Mouse (Mus musculus): Measurements from ENCODE around the gene Opcml. TPM values are rescaled to one million over a fixed set of nuclear protein-coding genes. Genes with fewer than 3 reads are reported as not detected.

Opcml gene
- total and polyA plus RNA-seq, 2 experiments, result under 0.01 TPM; not detected in 1

DNA sequence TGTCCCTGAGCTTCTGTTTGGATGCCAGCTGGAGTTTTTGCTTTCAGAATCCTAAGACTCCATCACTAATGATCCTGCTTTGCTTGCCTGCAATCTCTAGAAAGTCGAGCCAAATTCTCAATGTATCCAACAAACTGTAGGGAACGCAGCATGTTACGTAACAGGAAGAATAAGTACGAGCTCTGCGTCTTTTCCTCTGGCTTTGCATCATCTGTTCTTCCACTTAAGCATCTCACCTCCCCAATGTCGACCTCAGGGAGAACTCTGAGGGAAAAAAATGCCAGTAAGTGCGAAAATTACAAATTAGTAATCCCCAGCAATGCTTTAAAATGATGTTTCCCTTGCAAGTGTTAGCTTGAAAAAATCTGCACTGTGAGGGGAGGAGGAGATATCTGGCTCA is 222.1 kb downstream of the Opcml start:
- Histone ChIP-seq H3K36me3 (ENCODE audit: control insufficient read depth, insufficient read depth, low read length) (no peaks in the 10 kb centered on the region), H3K27ac (replicated peaks; ENCODE audit: insufficient read depth, low read depth, low read length) (no peak overlapping the region), H3K27me3 (ENCODE audit: control insufficient read depth, insufficient read depth, low read length) (no peaks in the 10 kb centered on the region), H3K79me2 (ENCODE audit: control insufficient read depth, insufficient read depth, low read length) (no peaks in the 10 kb centered on the region), H3K4me1 (ENCODE audit: control insufficient read depth, insufficient read depth, low read length) (no peaks in the 10 kb centered on the region), H3K9ac (ENCODE audit: low read depth, low read length) (no peak overlapping the region), H3K4me3 (ENCODE audit: insufficient read depth, low read depth, low read length) (no peak overlapping the region)
- no peak for DNase-seq (ENCODE audit: extremely low read depth, low read depth, low spot score)
- TF ChIP-seq CTCF (IDR thresholded peaks at IDR 0.05; ENCODE audit: low read depth, low read length) (no peak), POLR2A (IDR thresholded peaks at IDR 0.05; ENCODE audit: extremely low read depth, insufficient read depth, low read length) (no peak)
- 46% methylated on average over 7 of the region's 7 CpGs for WGBS

DNA sequence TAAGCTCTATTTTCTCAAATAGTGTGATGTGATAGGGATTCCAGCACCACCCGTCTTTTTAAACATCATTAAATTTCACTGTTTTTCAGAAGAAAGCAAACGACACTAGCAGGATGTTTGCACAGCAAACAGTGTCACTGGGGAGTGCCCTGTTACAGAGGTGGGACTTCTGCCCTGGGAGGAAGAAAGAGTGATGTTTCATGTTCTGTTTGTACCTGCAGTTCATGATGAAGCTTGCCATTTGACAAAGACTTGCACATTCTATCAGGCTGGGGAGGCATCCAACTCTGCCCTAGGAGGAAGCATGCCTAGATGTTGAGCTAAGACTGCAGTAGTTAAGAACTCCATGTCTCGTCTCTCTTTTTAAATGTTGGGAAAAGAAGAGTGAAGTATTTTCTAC is 222.6 kb downstream of the Opcml start:
- no peaks in the 10 kb centered on the region for H3K36me3 ChIP-seq (ENCODE audit: control insufficient read depth, insufficient read depth, low read length)
- DNase-seq (ENCODE audit: extremely low read depth, low read depth, low spot score), result no peak
- no peaks in the 10 kb centered on the region for H3K27me3 ChIP-seq (ENCODE audit: control insufficient read depth, insufficient read depth, low read length)
- TF ChIP-seq POLR2A (IDR thresholded peaks at IDR 0.05; ENCODE audit: extremely low read depth, insufficient read depth, low read length) (no peak), CTCF (IDR thresholded peaks at IDR 0.05; ENCODE audit: low read depth, low read length) (no peak)
- no peaks in the 10 kb centered on the region for H3K4me1 ChIP-seq (ENCODE audit: control insufficient read depth, insufficient read depth, low read length)
- H3K4me3 ChIP-seq (ENCODE audit: insufficient read depth, low read depth, low read length), result no peak overlapping the region
- no peak overlapping the region for H3K9ac ChIP-seq (ENCODE audit: low read depth, low read length)
- H3K27ac ChIP-seq (replicated peaks; ENCODE audit: insufficient read depth, low read depth, low read length), result no peak overlapping the region
- WGBS, result 31% methylated on average over 3 of the region's 3 CpGs
- no peaks in the 10 kb centered on the region for H3K79me2 ChIP-seq (ENCODE audit: control insufficient read depth, insufficient read depth, low read length)

DNA sequence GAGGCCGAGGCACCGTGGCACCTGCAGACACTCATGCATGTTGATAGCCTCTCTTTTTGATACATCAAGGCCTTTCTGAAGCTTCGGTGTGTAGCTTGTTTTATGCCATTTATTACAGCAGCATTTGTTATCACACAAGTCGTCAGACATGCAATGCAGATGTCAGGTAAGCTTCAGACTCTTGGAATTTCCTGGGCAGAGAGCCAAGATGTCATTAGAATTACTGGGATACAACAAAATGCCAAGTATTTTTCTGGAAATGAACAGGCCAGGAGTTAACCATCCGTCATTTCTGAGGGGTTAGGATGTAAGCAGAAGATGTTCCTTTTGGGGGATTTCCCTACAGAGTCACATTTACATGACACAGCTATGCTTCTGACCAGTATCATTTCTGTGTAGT is 237.6 kb downstream of the Opcml start:
- no peak overlapping the region for H3K4me3 ChIP-seq (ENCODE audit: insufficient read depth, low read depth, low read length)
- TF ChIP-seq CTCF (IDR thresholded peaks at IDR 0.05; ENCODE audit: low read depth, low read length) (no peak), POLR2A (IDR thresholded peaks at IDR 0.05; ENCODE audit: extremely low read depth, insufficient read depth, low read length) (no peak)
- no peak overlapping the region for H3K27ac ChIP-seq (replicated peaks; ENCODE audit: insufficient read depth, low read depth, low read length)
- no peak for DNase-seq (ENCODE audit: extremely low read depth, low read depth, low spot score)
- H3K9ac ChIP-seq (ENCODE audit: low read depth, low read length), result no peak overlapping the region
- no peaks in the 10 kb centered on the region for H3K27me3 ChIP-seq (ENCODE audit: control insufficient read depth, insufficient read depth, low read length)
- 75% methylated on average over 5 of the region's 5 CpGs for WGBS
- no peaks in the 10 kb centered on the region for H3K4me1 ChIP-seq (ENCODE audit: control insufficient read depth, insufficient read depth, low read length)
- no peaks in the 10 kb centered on the region for H3K36me3 ChIP-seq (ENCODE audit: control insufficient read depth, insufficient read depth, low read length)
- H3K79me2 ChIP-seq (ENCODE audit: control insufficient read depth, insufficient read depth, low read length), result no peaks in the 10 kb centered on the region

DNA sequence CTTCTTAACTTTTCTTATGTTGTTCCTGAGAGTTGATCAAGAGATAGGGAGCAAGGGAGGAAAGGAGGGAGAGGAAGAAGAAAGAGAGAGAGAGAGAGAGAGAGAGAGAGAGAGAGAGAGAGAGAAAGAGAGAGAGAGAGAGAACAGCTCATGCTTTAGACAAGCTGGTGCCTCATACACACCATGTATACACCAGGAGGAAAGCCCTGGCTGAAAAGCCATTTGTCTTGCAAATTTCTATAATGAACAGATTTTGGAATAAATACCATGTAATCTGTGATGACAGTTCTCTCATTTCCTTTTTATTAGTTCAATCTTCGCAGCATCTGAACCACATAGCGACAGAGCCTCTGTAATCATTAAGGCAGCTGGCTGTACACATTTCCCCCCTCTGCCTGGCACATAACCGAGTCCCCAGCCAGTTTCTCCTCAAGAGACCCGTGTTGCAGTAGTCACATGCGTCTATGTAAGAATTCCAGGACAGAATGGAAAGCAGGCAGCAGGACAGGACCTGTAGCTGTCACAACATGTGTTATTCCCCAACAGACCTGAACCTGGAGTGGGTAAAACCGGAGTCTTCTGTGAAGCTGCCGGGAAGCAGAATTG is 238.3 kb downstream of the Opcml start:
- Histone ChIP-seq H3K27me3 (ENCODE audit: control insufficient read depth, insufficient read depth, low read length) (no peaks in the 10 kb centered on the region), H3K36me3 (ENCODE audit: control insufficient read depth, insufficient read depth, low read length) (no peaks in the 10 kb centered on the region), H3K4me3 (ENCODE audit: insufficient read depth, low read depth, low read length) (no peak overlapping the region), H3K4me1 (ENCODE audit: control insufficient read depth, insufficient read depth, low read length) (no peaks in the 10 kb centered on the region), H3K9ac (ENCODE audit: low read depth, low read length) (no peak overlapping the region), H3K79me2 (ENCODE audit: control insufficient read depth, insufficient read depth, low read length) (no peaks in the 10 kb centered on the region), H3K27ac (replicated peaks; ENCODE audit: insufficient read depth, low read depth, low read length) (no peak overlapping the region)
- TF ChIP-seq POLR2A (IDR thresholded peaks at IDR 0.05; ENCODE audit: extremely low read depth, insufficient read depth, low read length) (no peak), CTCF (IDR thresholded peaks at IDR 0.05; ENCODE audit: low read depth, low read length) (no peak)
- 74% methylated on average over 7 of the region's 7 CpGs for WGBS
- DNase-seq (ENCODE audit: extremely low read depth, low read depth, low spot score), result no peak

DNA sequence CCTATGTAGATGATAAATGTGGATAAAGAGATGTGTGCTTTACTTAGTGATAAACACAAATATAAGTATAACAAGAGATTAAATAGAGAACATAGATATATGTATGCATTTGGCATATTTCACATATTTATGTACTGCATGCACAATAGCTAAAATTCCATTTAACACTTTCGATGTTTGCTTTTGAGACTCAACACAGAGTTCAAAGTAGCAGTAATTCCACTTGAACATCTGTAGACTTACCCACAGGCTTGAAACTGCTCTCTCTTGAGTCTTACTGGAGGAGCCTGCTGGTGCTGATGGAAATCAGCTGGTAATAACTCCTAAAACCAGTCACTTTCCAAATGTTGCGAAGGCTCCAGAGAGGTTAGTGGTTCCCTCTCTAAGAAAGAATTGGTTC is 258.6 kb downstream of the Opcml start:
- no peak for DNase-seq (ENCODE audit: extremely low read depth, low read depth, low spot score)
- Histone ChIP-seq H3K36me3 (ENCODE audit: control insufficient read depth, insufficient read depth, low read length) (no peaks in the 10 kb centered on the region), H3K4me1 (ENCODE audit: control insufficient read depth, insufficient read depth, low read length) (no peaks in the 10 kb centered on the region), H3K9ac (ENCODE audit: low read depth, low read length) (no peak overlapping the region), H3K27ac (replicated peaks; ENCODE audit: insufficient read depth, low read depth, low read length) (no peak overlapping the region), H3K4me3 (ENCODE audit: insufficient read depth, low read depth, low read length) (no peak overlapping the region), H3K79me2 (ENCODE audit: control insufficient read depth, insufficient read depth, low read length) (no peaks in the 10 kb centered on the region), H3K27me3 (ENCODE audit: control insufficient read depth, insufficient read depth, low read length) (no peaks in the 10 kb centered on the region)
- TF ChIP-seq POLR2A (IDR thresholded peaks at IDR 0.05; ENCODE audit: extremely low read depth, insufficient read depth, low read length), result no peak
- no peak for TF ChIP-seq CTCF (IDR thresholded peaks at IDR 0.05; ENCODE audit: low read depth, low read length)
- 94% methylated on average over 2 of the region's 2 CpGs for WGBS

DNA sequence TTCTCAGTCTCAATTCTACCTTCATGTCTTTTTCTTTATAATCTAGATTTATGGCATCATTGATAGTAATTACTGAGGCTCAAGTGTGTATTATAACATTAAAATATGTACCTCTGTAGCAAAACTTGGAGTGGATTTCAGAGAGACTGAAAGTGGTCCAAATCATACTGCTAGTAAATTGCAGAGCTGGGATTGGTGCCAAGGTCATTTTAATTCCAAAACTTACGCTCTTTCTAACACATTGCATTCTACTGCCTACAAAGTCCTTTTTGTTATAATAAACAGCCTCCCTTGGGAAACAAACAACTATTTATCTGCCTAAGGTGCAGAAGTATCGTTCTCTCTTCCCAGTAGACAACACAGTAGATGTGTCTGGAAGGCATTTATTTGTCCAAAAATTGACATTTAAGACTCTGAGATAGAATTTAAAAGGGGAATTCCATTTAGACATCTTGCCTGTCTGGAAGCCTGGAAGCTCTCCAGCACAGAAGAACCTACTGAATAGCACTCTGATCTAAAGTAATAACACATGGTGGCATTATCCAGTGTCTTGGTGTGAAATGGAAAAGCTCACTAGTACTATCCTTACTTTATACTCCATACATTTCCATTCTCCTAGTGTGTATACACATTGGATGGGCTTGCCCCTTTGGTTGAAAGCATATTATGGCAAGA is 266.7 kb downstream of the Opcml start:
- no peak for DNase-seq (ENCODE audit: extremely low read depth, low read depth, low spot score)
- Histone ChIP-seq H3K79me2 (ENCODE audit: control insufficient read depth, insufficient read depth, low read length) (no peaks in the 10 kb centered on the region), H3K4me1 (ENCODE audit: control insufficient read depth, insufficient read depth, low read length) (no peaks in the 10 kb centered on the region), H3K36me3 (ENCODE audit: control insufficient read depth, insufficient read depth, low read length) (no peaks in the 10 kb centered on the region), H3K9ac (ENCODE audit: low read depth, low read length) (no peak overlapping the region), H3K27me3 (ENCODE audit: control insufficient read depth, insufficient read depth, low read length) (no peaks in the 10 kb centered on the region), H3K27ac (replicated peaks; ENCODE audit: insufficient read depth, low read depth, low read length) (no peak overlapping the region), H3K4me3 (ENCODE audit: insufficient read depth, low read depth, low read length) (no peak overlapping the region)
- TF ChIP-seq CTCF (IDR thresholded peaks at IDR 0.05; ENCODE audit: low read depth, low read length), result no peak
- TF ChIP-seq POLR2A (IDR thresholded peaks at IDR 0.05; ENCODE audit: extremely low read depth, insufficient read depth, low read length), result no peak
- 66% methylated on average over 2 of the region's 2 CpGs for WGBS

Measured in liver, adult 2 months (tissue).